Mouse (Mus musculus): ENCODE measurements around the gene Wasf2.

- TF ChIP-seq POLR2A (IDR thresholded peaks at IDR 0.05; ENCODE audit: low read depth, low read length), result no peak
- TF ChIP-seq CTCF (conservative IDR thresholded peaks at IDR 0.05 in 1 of 2, IDR thresholded peaks at IDR 0.05 in 1 of 2; ENCODE audit: low read depth in 2 of 2, low read length in 2 of 2), result peak; percentile 47 to 86
- TF ChIP-seq USF1 (IDR thresholded peaks at IDR 0.05; ENCODE audit: low read depth, low read length), result no peak
- peak; percentile 27 for TF ChIP-seq ZC3H11A (IDR thresholded peaks at IDR 0.05; ENCODE audit: low read depth, low read length)
- TF ChIP-seq MEF2A (IDR thresholded peaks at IDR 0.05; ENCODE audit: borderline replicate concordance, low read depth, low read length), result no peak
- TF ChIP-seq POLR2AphosphoS2 (IDR thresholded peaks at IDR 0.05; ENCODE audit: low read depth, low read length), result no peak
Measured at GRCm38 (mm10) chr4:133209366-133209765, 79.1 kb downstream of the Wasf2 start.

Data from CH12.LX (cell line).